8 mouse cellular contexts compared by ENCODE assay signal in the genomic region with DNA sequence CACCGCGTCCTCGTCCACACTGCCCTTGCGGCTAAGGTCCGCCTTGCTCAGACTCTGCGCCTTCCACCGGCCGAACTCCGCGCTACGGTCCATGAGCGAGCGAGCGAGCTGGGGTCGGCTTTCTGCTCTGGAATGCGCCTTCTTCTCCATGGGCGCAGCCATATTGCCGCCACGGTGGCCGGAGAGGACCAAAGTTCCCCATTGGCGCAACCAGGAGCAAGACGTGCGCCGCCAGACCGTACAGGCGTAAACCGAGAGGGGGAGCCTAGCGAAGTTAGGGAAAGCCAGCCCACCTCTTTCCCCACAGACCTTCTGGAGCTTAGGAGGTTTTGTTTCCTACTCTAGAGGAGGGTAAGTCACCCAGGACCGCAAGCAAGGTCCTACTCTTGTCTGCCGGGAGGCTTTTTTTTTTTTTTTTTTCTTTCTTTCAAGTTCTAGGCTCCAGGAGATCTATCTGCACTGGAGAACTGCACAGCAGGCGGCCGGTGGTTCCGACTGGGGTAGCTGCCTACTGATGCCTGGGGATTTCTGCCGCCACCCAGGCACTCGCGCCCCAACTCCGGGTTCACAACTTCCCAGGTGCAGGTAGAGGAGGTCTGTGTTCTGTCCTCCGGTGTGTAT. TPM values are rescaled to one million over a fixed set of nuclear protein-coding genes. Genes with fewer than 3 reads are reported as not detected.
DNase-seq lines count a peak whose midpoint lies in the region; ATAC-seq and TF ChIP-seq lines count a peak whose summit lies in the region.

TSS of gene Tyw3 (minus strand) at position 171 of the 621 bp plus-strand sequence.

- H3K4me2 ChIP-seq in forebrain, embryonic 12.5 days = peak within 1 kb of the TSS; percentile 70
- peak within 1 kb of the TSS; percentile 86 for H3K4me2 ChIP-seq in heart, postnatal 0 days (ENCODE audit: low read depth, low read length)
- peak within 1 kb of the TSS; percentile 78 for H3K4me2 ChIP-seq in liver, embryonic 16.5 days (ENCODE audit: low read depth, low read length)
- peak within 1 kb of the TSS; percentile 65 for H3K4me2 ChIP-seq in neural tube, embryonic 13.5 days

- H3K9ac ChIP-seq in forebrain, embryonic 12.5 days = peak within 1 kb of the TSS; percentile 79
- H3K9ac ChIP-seq in heart, postnatal 0 days (replicated peaks; ENCODE audit: low read depth, low read length) = peak within 1 kb of the TSS; percentile 75
- peak within 1 kb of the TSS; percentile 74 for H3K9ac ChIP-seq in liver, embryonic 16.5 days (ENCODE audit: low read depth, low read length)
- peak within 1 kb of the TSS; percentile 80 for H3K9ac ChIP-seq in neural tube, embryonic 13.5 days

- peaks cover 12% of the 10 kb centered on the region for H3K4me1 ChIP-seq in E14TG2a.4 (replicated peaks; ENCODE audit: low read depth, low read length)
- H3K4me1 ChIP-seq in forebrain, embryonic 12.5 days = peaks cover 12% of the 10 kb centered on the region
- 0 out of 2 replicates have a peak, but pooled peaks cover 7% of the 10 kb centered on the region for H3K4me1 ChIP-seq in heart, postnatal 0 days (ENCODE audit: control insufficient read depth, insufficient read depth)
- peaks cover 3% of the 10 kb centered on the region for H3K4me1 ChIP-seq in liver, embryonic 16.5 days (ENCODE audit: control insufficient read depth, low read depth, low read length)
- H3K4me1 ChIP-seq in neural tube, embryonic 13.5 days (replicated peaks) = peaks cover 13% of the 10 kb centered on the region
- peaks cover 7% of the 10 kb centered on the region; the same call in 1 of the 2 replicates for H3K4me1 ChIP-seq in testis, adult 2 months (ENCODE audit: control insufficient read depth, insufficient read depth, low read length)

- H3K36me3 ChIP-seq in E14TG2a.4 (ENCODE audit: insufficient read depth, low read length) = peaks cover 31% of the 10 kb centered on the region
- peaks cover 20% of the 10 kb centered on the region for H3K36me3 ChIP-seq in forebrain, embryonic 12.5 days (replicated peaks)
- peaks cover 23% of the 10 kb centered on the region for H3K36me3 ChIP-seq in heart, postnatal 0 days (replicated peaks; ENCODE audit: control insufficient read depth, insufficient read depth, low read length)
- peaks cover 3% of the 10 kb centered on the region; the same call in 1 of the 2 replicates for H3K36me3 ChIP-seq in liver, embryonic 16.5 days (ENCODE audit: control insufficient read depth, insufficient read depth)
- peaks cover 23% of the 10 kb centered on the region for H3K36me3 ChIP-seq in neural tube, embryonic 13.5 days
- H3K36me3 ChIP-seq in testis, adult 2 months (ENCODE audit: control insufficient read depth, insufficient read depth, low read length) = no peaks in the 10 kb centered on the region

- H3K27me3 ChIP-seq in E14TG2a.4 (ENCODE audit: insufficient read depth, low read length) = no peaks in the 10 kb centered on the region
- H3K27me3 ChIP-seq in forebrain, embryonic 12.5 days = no peaks in the 10 kb centered on the region
- H3K27me3 ChIP-seq in heart, postnatal 0 days (ENCODE audit: control insufficient read depth, insufficient read depth, low read length) = no peaks in the 10 kb centered on the region
- no peaks in the 10 kb centered on the region for H3K27me3 ChIP-seq in liver, embryonic 16.5 days (ENCODE audit: control insufficient read depth, insufficient read depth, low read depth, low read length)
- no peaks in the 10 kb centered on the region for H3K27me3 ChIP-seq in neural tube, embryonic 13.5 days
- no peaks in the 10 kb centered on the region for H3K27me3 ChIP-seq in testis, adult 2 months (ENCODE audit: control insufficient read depth, insufficient read depth, low read length)

- no peak; the same call in 1 of the 2 replicates for TF ChIP-seq CTCF in E14TG2a.4 (conservative IDR thresholded peaks at IDR 0.05; ENCODE audit: low read length)
- TF ChIP-seq CTCF in heart, postnatal 0 days (IDR thresholded peaks at IDR 0.05; ENCODE audit: low read depth) = peak; percentile 77
- 0 out of 2 replicates have a peak, but pooled peaks have one; percentile 15 for TF ChIP-seq CTCF in testis, adult 2 months (IDR thresholded peaks at IDR 0.05; ENCODE audit: control insufficient read depth, insufficient read depth, insufficient replicate concordance, low read depth, low read length)

- WGBS in forebrain, embryonic 12.5 days = under 1% methylated on average over 38 of the region's 38 CpGs
- WGBS in heart, postnatal 0 days = under 1% methylated on average over 38 of the region's 38 CpGs
- 0% methylated on average over 38 of the region's 38 CpGs for WGBS in liver, embryonic 16.5 days (ENCODE audit: insufficient replicate concordance)
- WGBS in neural tube, embryonic 13.5 days = under 1% methylated on average over 38 of the region's 38 CpGs

- peak; percentile 42; the same call in 1 of the 2 replicates for TF ChIP-seq EP300 in heart, postnatal 0 days (IDR thresholded peaks at IDR 0.05; ENCODE audit: low read depth)

- H3K4me3 ChIP-seq in E14TG2a.4 (replicated peaks; ENCODE audit: low read length) = peak within 1 kb of the TSS; percentile 96
- H3K4me3 ChIP-seq in forebrain, embryonic 12.5 days (replicated peaks) = peak within 1 kb of the TSS; percentile 88
- peak within 1 kb of the TSS; percentile 86 for H3K4me3 ChIP-seq in heart, postnatal 0 days (ENCODE audit: low read depth, low read length)
- peak within 1 kb of the TSS; percentile 84 for H3K4me3 ChIP-seq in liver, embryonic 16.5 days (ENCODE audit: low read depth, low read length)
- H3K4me3 ChIP-seq in neural tube, embryonic 13.5 days = peak within 1 kb of the TSS; percentile 72
- H3K4me3 ChIP-seq in testis, adult 2 months (ENCODE audit: control insufficient read depth, low read depth, low read length) = peak within 1 kb of the TSS; percentile 100

- peak; percentile 96 for ATAC-seq in forebrain, embryonic 12.5 days (ENCODE audit: low FRiP score)
- peak; percentile 97 for ATAC-seq in heart, postnatal 0 days (ENCODE audit: insufficient read depth, low read depth)
- peak; percentile 95 for ATAC-seq in liver, embryonic 16.5 days (ENCODE audit: low read depth)
- peak; percentile 97 for ATAC-seq in neural tube, embryonic 13.5 days (ENCODE audit: low read depth)

- DNase-seq in c-Kit-positive CD71-positive TER-119-positive erythroid progenitor cells, embryonic 14.5 days (ENCODE audit: low spot score) = peak; percentile 88
- peak; percentile 94 for DNase-seq in heart, postnatal 0 days (ENCODE audit: low spot score)
- peak; percentile 99 to 100 for DNase-seq in kidney, postnatal 4 days

- TF ChIP-seq POLR2A in testis, adult 2 months (IDR thresholded peaks at IDR 0.05; ENCODE audit: control insufficient read depth, low read depth, low read length) = peak; percentile 53; the same call in 1 of the 2 replicates

- no peaks in the 10 kb centered on the region for H3K9me3 ChIP-seq in E14TG2a.4 (ENCODE audit: low read length)
- H3K9me3 ChIP-seq in forebrain, embryonic 12.5 days = no peaks in the 10 kb centered on the region
- no peaks in the 10 kb centered on the region for H3K9me3 ChIP-seq in heart, postnatal 0 days (replicated peaks; ENCODE audit: control insufficient read depth, low read length)
- no peaks in the 10 kb centered on the region for H3K9me3 ChIP-seq in liver, embryonic 16.5 days (replicated peaks; ENCODE audit: control insufficient read depth, low read length)
- no peaks in the 10 kb centered on the region for H3K9me3 ChIP-seq in neural tube, embryonic 13.5 days

- peak within 1 kb of the TSS; percentile 91 for H3K27ac ChIP-seq in forebrain, embryonic 12.5 days
- H3K27ac ChIP-seq in heart, postnatal 0 days (ENCODE audit: low read depth) = peak within 1 kb of the TSS; percentile 94
- peak within 1 kb of the TSS; percentile 80 for H3K27ac ChIP-seq in liver, embryonic 16.5 days (ENCODE audit: low read length)
- peak within 1 kb of the TSS; percentile 92 for H3K27ac ChIP-seq in neural tube, embryonic 13.5 days (replicated peaks)
- peak within 1 kb of the TSS; percentile 97 for H3K27ac ChIP-seq in testis, adult 2 months (ENCODE audit: control insufficient read depth, insufficient read depth, low read depth, low read length)

RNA-seq across cellular contexts. Expression of gene Tyw3, which starts in this region (rescaled TPM):
- polyA plus RNA-seq in forebrain, embryonic 12.5 days (2016; fragmentation: Nextera tagmentation; extraction: Ambion mirVana) = 14.7 and 18.9 TPM in 2 replicates
- total RNA-seq in heart, postnatal 0 days (2014; rRNA removed; ENCODE audit: low replicate concordance) = 8.5 and 11.7 TPM in 2 replicates
- polyA plus RNA-seq in heart, postnatal 0 days (2015; fragmentation: Nextera tagmentation; extraction: Ambion mirVana) = 6.1 and 6.6 TPM in 2 replicates
- 2.3 and 3.6 TPM in 2 replicates for polyA plus RNA-seq in liver, embryonic 16.5 days (2015; fragmentation: Nextera tagmentation; extraction: Ambion mirVana)
- 8.6 and 14.6 TPM in 2 replicates for polyA plus RNA-seq in neural tube, embryonic 13.5 days (2015; fragmentation: Nextera tagmentation; extraction: Ambion mirVana)
- polyA plus RNA-seq in testis, adult 2 months (2012; rRNA removed) = 2.9 and 7.6 TPM in 2 replicates

Comparison
In these comparisons a context has a peak if more than half of its experiments do, and no peak if none do; other contexts are left out.
1. Peak in every context shown above with its lines: DNase-seq, ATAC-seq, H3K4me3 ChIP-seq and H3K27ac ChIP-seq.